Mouse (Mus musculus) MEL (cell line): ENCODE results near the gene Il18r1. TPM values are rescaled to one million over a fixed set of nuclear protein-coding genes. Genes with fewer than 3 reads are reported as not detected.
A peak's percentile ranks its signal among the peaks of the same experiment; 100 is the strongest.

ENCODE experiments used
- DNase-seq: peaks from one replicate; pipeline ENCODE4 v3.0.0; 2011; ENCODE audit warnings: low read depth, low spot score
- H3K27ac ChIP-seq: 2 replicates; pipeline ENCODE4 v1.5.1; 2012; ENCODE audit warnings: low read depth, mild to moderate bottlenecking, control low read depth, low read length, moderate library complexity; ENCODE audit not compliant: control insufficient read depth
- H3K27me3 ChIP-seq, 2 experiments: fragments of 150-350 bp in 1 of 2; sonication (generic) in 1 of 2; 2 replicates each; pipeline ENCODE4 v1.6.1; 2012; ENCODE audit warnings: low read length in 2 of 2, mild to moderate bottlenecking in 2 of 2, improper control_type of control experiment in 1 of 2, moderate library complexity in 1 of 2; ENCODE audit not compliant: insufficient read depth in 2 of 2, control insufficient read depth in 1 of 2
- H3K36me3 ChIP-seq, 2 experiments: 2 replicates each; pipeline ENCODE4 v1.6.1; 2012 to 2014; ENCODE audit warnings: low read length in 2 of 2, improper control_type of control experiment in 1 of 2, inconsistent platforms in 1 of 2, mild to moderate bottlenecking in 1 of 2; ENCODE audit not compliant: insufficient read depth in 2 of 2, control insufficient read depth in 1 of 2
- H3K4me1 ChIP-seq, 2 experiments: fragments of 150-350 bp in 1 of 2; sonication (generic) in 1 of 2; 2 replicates each; pipeline ENCODE4 v1.6.1; 2012; ENCODE audit warnings: low read length in 2 of 2, improper control_type of control experiment in 1 of 2, mild to moderate bottlenecking in 1 of 2; ENCODE audit not compliant: insufficient read depth in 2 of 2, control insufficient read depth in 1 of 2
- H3K4me3 ChIP-seq, 2 experiments: fragments of 150-350 bp in 1 of 2; sonication (generic) in 1 of 2; 2 replicates each; pipeline ENCODE4 v1.5.1; 2012; ENCODE audit warnings: low read depth in 2 of 2, low read length in 2 of 2, mild to moderate bottlenecking in 2 of 2, moderate library complexity in 2 of 2, control low read depth in 1 of 2, improper control_type of control experiment in 1 of 2; ENCODE audit not compliant: control insufficient read depth in 1 of 2, insufficient read depth in 1 of 2
- H3K79me2 ChIP-seq: 2 replicates; pipeline ENCODE4 v1.6.1; 2012; ENCODE audit warnings: mild to moderate bottlenecking, low read length, moderate library complexity; ENCODE audit not compliant: control insufficient read depth, poor library complexity, insufficient read depth
- H3K9ac ChIP-seq: 2 replicates; pipeline ENCODE4 v1.6.1; 2012; ENCODE audit warnings: low read depth, mild to moderate bottlenecking, control low read depth, low read length, moderate library complexity; ENCODE audit not compliant: control insufficient read depth, poor library complexity, severe bottlenecking
- H3K9me3 ChIP-seq: fragments of 150-350 bp; sonication (generic); replicated peaks from 2 replicates; pipeline ENCODE4 v1.6.1; 2012; ENCODE audit warnings: mild to moderate bottlenecking, low read length, improper control_type of control experiment, moderate library complexity; ENCODE audit not compliant: insufficient read depth
- BHLHE40 ChIP-seq: IDR thresholded peaks from 2 replicates; pipeline ENCODE4 v1.6.1; 2012; ENCODE audit warnings: low read depth, mild to moderate bottlenecking, inconsistent platforms, low read length, improper control_type of control experiment, borderline replicate concordance
- CHD1 ChIP-seq: IDR thresholded peaks from 2 replicates; pipeline ENCODE4 v1.6.1; 2012; ENCODE audit warnings: low read depth, mild to moderate bottlenecking, inconsistent platforms, low read length, improper control_type of control experiment
- CTCF ChIP-seq, 3 experiments: IDR thresholded peaks in 2 of 3; conservative IDR thresholded peaks in 1 of 3; 2 replicates each; pipeline ENCODE4 v1.5.1; 2011 to 2012; ENCODE audit warnings: low read length in 3 of 3, low read depth in 2 of 3, mild to moderate bottlenecking in 2 of 3, improper control_type of control experiment in 1 of 3, inconsistent platforms in 1 of 3, mixed read lengths in 1 of 3, moderate library complexity in 1 of 3; ENCODE audit not compliant: control insufficient read depth in 1 of 3, insufficient read depth in 1 of 3, poor library complexity in 1 of 3, severe bottlenecking in 1 of 3
- ELF1 ChIP-seq: IDR thresholded peaks from 2 replicates; pipeline ENCODE4 v1.6.1; 2014; ENCODE audit warnings: low read depth, mild to moderate bottlenecking, inconsistent platforms, low read length, improper control_type of control experiment, moderate library complexity
- EP300 ChIP-seq, 2 experiments: IDR thresholded peaks; 2 replicates each; pipeline ENCODE4 v1.6.1; 2011; ENCODE audit warnings: improper control_type of control experiment in 2 of 2, low read length in 2 of 2, low read depth in 1 of 2, mild to moderate bottlenecking in 1 of 2
- GATA1 ChIP-seq: IDR thresholded peaks from 2 replicates; pipeline ENCODE4 v1.6.1; 2011; ENCODE audit warnings: low read depth, low read length, improper control_type of control experiment
- JUND ChIP-seq: IDR thresholded peaks from 2 replicates; pipeline ENCODE4 v1.6.1; 2011; ENCODE audit warnings: low read depth, mild to moderate bottlenecking, improper control_type of control experiment, low read length
- KAT2A ChIP-seq: conservative IDR thresholded peaks from 2 replicates; pipeline ENCODE4 v1.6.1; 2012; ENCODE audit warnings: low read depth, low read length, improper control_type of control experiment, inconsistent platforms
- MAFK ChIP-seq: IDR thresholded peaks from 2 replicates; pipeline ENCODE4 v1.6.1; 2011; ENCODE audit warnings: low read depth, mild to moderate bottlenecking, low read length, improper control_type of control experiment, borderline replicate concordance
- MAX ChIP-seq: IDR thresholded peaks from 2 replicates; pipeline ENCODE4 v1.6.1; 2011; ENCODE audit warnings: low read length, improper control_type of control experiment
- MEF2A ChIP-seq: IDR thresholded peaks from 2 replicates; pipeline ENCODE4 v1.6.1; 2014; ENCODE audit warnings: low read depth, mild to moderate bottlenecking, inconsistent platforms, low read length, improper control_type of control experiment; ENCODE audit not compliant: poor library complexity, insufficient replicate concordance, severe bottlenecking; ENCODE audit errors: extremely low read depth
- MYB ChIP-seq: IDR thresholded peaks from 2 replicates; pipeline ENCODE4 v1.6.1; 2011; ENCODE audit warnings: mild to moderate bottlenecking, low read depth, low read length, improper control_type of control experiment
- NRF1 ChIP-seq: IDR thresholded peaks from 2 replicates; pipeline ENCODE4 v1.6.1; 2014; ENCODE audit warnings: low read depth, mild to moderate bottlenecking, inconsistent platforms, low read length, improper control_type of control experiment, moderate library complexity; ENCODE audit not compliant: poor library complexity, insufficient read depth, severe bottlenecking
- POLR2A ChIP-seq, 2 experiments: IDR thresholded peaks; 2 replicates each; pipeline ENCODE4 v1.6.1; 2011 to 2012; ENCODE audit warnings: low read length in 2 of 2, mild to moderate bottlenecking in 2 of 2, control low read depth in 1 of 2, improper control_type of control experiment in 1 of 2, low read depth in 1 of 2, moderate library complexity in 1 of 2; ENCODE audit not compliant: control insufficient read depth in 1 of 2, insufficient read depth in 1 of 2, poor library complexity in 1 of 2
- POLR2AphosphoS2 ChIP-seq: IDR thresholded peaks from 2 replicates; pipeline ENCODE4 v1.6.1; 2011; ENCODE audit warnings: low read length, improper control_type of control experiment
- RAD21 ChIP-seq: IDR thresholded peaks from 2 replicates; pipeline ENCODE4 v1.6.1; 2011; ENCODE audit warnings: mild to moderate bottlenecking, low read depth, low read length, improper control_type of control experiment
- RCOR1 ChIP-seq: IDR thresholded peaks from 2 replicates; pipeline ENCODE4 v1.6.1; 2012; ENCODE audit warnings: low read depth, mild to moderate bottlenecking, inconsistent platforms, low read length, improper control_type of control experiment
- TBP ChIP-seq: IDR thresholded peaks from 2 replicates; pipeline ENCODE4 v1.8.0; 2011; ENCODE audit warnings: low read depth, low read length, improper control_type of control experiment
- TCF12 ChIP-seq: IDR thresholded peaks from 2 replicates; pipeline ENCODE4 v1.6.1; 2014; ENCODE audit warnings: low read depth, mild to moderate bottlenecking, inconsistent platforms, low read length, improper control_type of control experiment, moderate library complexity
- USF1 ChIP-seq: IDR thresholded peaks from 2 replicates; pipeline ENCODE4 v1.6.1; 2014; ENCODE audit warnings: low read depth, mild to moderate bottlenecking, inconsistent platforms, low read length, improper control_type of control experiment, moderate library complexity
- USF2 ChIP-seq, 2 experiments: IDR thresholded peaks; 2 replicates each; pipeline ENCODE4 v1.6.1; 2011 to 2012; ENCODE audit warnings: improper control_type of control experiment in 2 of 2, low read length in 2 of 2, borderline replicate concordance in 1 of 2, inconsistent platforms in 1 of 2, low read depth in 1 of 2, mild to moderate bottlenecking in 1 of 2; ENCODE audit not compliant: insufficient read depth in 1 of 2
- ZKSCAN1 ChIP-seq: IDR thresholded peaks from 2 replicates; pipeline ENCODE4 v1.6.1; 2012; ENCODE audit warnings: low read depth, mild to moderate bottlenecking, inconsistent platforms, low read length, improper control_type of control experiment, moderate library complexity
- ZMIZ1 ChIP-seq: IDR thresholded peaks from 2 replicates; pipeline ENCODE4 v1.6.1; 2012; ENCODE audit warnings: low read depth, mild to moderate bottlenecking, inconsistent platforms, low read length, improper control_type of control experiment, moderate library complexity
- ZNF384 ChIP-seq: IDR thresholded peaks from 2 replicates; pipeline ENCODE4 v1.6.1; 2012; ENCODE audit warnings: low read depth, mild to moderate bottlenecking, inconsistent platforms, low read length, improper control_type of control experiment
- polyA plus RNA-seq, 2 experiments: library from polyadenylated mRNA; stranded (reverse) in 1 of 2; unstranded in 1 of 2; fragments of >175 nt in 1 of 2; fragments of >200 nt in 1 of 2; gene quantifications; 2 replicates each; pipeline versions ENCODE4 v1.2.1 to v1.2.4; 2012; ENCODE audit warnings: low replicate concordance in 2 of 2, low read depth in 1 of 2; ENCODE audit not compliant: insufficient read length in 2 of 2, insufficient read depth in 1 of 2, missing spikeins in 1 of 2
- total RNA-seq: library from RNA; depleted of rRNA; stranded (reverse); fragments of 300-350 nt; gene quantifications from 2 replicates; pipeline ENCODE4 v1.2.3, GENCODE M21; 2012

The Il18r1 gene
- total and polyA plus RNA-seq, 3 experiments: 0.08 to 0.10 TPM; not detected in 1

DNA sequence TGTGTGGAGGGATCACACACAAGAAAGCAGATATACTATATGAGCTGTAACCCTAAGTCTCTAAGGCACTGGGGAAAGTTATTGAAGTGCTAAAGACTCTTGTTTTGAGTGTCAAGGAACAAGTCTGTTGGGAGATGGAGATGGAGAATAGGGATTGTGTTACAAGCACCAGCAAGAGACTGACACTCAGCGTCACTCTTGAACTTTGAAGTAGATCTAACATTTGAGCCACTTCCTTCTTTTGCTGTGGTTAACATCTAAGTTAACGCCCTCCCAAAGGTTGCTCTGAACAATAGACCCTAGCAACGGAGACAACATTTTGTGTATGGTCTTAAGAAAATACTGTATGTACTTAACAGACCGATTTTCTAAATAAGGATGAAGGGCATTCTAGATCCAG lies 8.3 kb downstream of the Il18r1 start:
- Histone ChIP-seq H3K79me2 (no peaks in the 10 kb centered on the region), H3K36me3 (peaks cover 0 to 15% of the 10 kb centered on the region in 2 experiments; a peak in 2 of 4 replicates), H3K27me3 (no peaks in the 10 kb centered on the region), H3K27ac (no peak overlapping the region), H3K9me3 (no peaks in the 10 kb centered on the region), H3K4me3 (no peak overlapping the region), H3K4me1 (peaks cover 0 to 16% of the 10 kb centered on the region in 2 experiments; a peak in 3 of 4 replicates), H3K9ac (no peak overlapping the region)
- DNase-seq: peak; percentile 55
- TF ChIP-seq RAD21 (no peak), BHLHE40 (no peak), NRF1 (no peak), JUND (no peak), CTCF (IDR thresholded peaks at IDR 0.05 in 2 of 3, conservative IDR thresholded peaks at IDR 0.05 in 1 of 3; ENCODE audit: control insufficient read depth in 1 of 3, insufficient read depth in 1 of 3, low read depth in 2 of 3, low read length in 3 of 3, poor library complexity in 1 of 3, severe bottlenecking in 1 of 3) (no peak), POLR2AphosphoS2 (no peak), USF1 (no peak), POLR2A (IDR thresholded peaks at IDR 0.05; ENCODE audit: control insufficient read depth in 1 of 2, insufficient read depth in 1 of 2, low read depth in 1 of 2, low read length in 2 of 2, poor library complexity in 1 of 2) (no peak), TBP (no peak)

DNA sequence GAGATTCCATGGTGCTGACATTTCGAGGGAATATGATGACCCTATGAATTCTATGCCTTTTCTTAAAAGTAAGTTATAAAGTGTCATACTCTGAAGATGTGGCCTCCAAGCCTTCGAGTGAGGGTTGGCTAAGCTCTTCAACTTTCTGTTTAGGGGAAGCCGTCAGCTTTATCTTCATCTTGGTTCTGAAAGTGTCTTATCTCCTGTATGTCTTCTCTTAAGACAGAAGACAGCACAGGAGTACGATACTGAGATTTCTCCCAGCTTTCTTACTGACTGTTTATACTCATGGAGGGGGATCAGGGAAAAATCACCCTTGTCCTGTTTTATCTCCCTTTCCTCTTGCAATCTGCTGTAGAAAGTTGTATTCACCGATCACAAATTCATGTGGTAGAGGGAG lies 9.0 kb downstream of the Il18r1 start:
- TF ChIP-seq EP300 (IDR thresholded peaks at IDR 0.05; ENCODE audit: low read depth in 1 of 2, low read length in 2 of 2) (no peak), KAT2A (no peak), POLR2AphosphoS2 (no peak), POLR2A (IDR thresholded peaks at IDR 0.05; ENCODE audit: control insufficient read depth in 1 of 2, insufficient read depth in 1 of 2, low read depth in 1 of 2, low read length in 2 of 2, poor library complexity in 1 of 2) (no peak), RCOR1 (no peak), CTCF (IDR thresholded peaks at IDR 0.05 in 2 of 3, conservative IDR thresholded peaks at IDR 0.05 in 1 of 3; ENCODE audit: control insufficient read depth in 1 of 3, insufficient read depth in 1 of 3, low read depth in 2 of 3, low read length in 3 of 3, poor library complexity in 1 of 3, severe bottlenecking in 1 of 3) (no peak), USF2 (IDR thresholded peaks at IDR 0.05; ENCODE audit: borderline replicate concordance in 1 of 2, insufficient read depth in 1 of 2, low read depth in 1 of 2, low read length in 2 of 2) (no peak), ZKSCAN1 (no peak)
- H3K9ac ChIP-seq: no peak overlapping the region
- H3K36me3 ChIP-seq: peaks cover 0 to 19% of the 10 kb centered on the region in 2 experiments; a peak in 2 of 4 replicates
- H3K4me3 ChIP-seq: no peak overlapping the region
- no peaks in the 10 kb centered on the region for H3K9me3 ChIP-seq
- no peak for DNase-seq
- H3K27ac ChIP-seq: no peak overlapping the region
- no peaks in the 10 kb centered on the region for H3K79me2 ChIP-seq
- H3K4me1 ChIP-seq: peaks cover 0 to 18% of the 10 kb centered on the region in 2 experiments; a peak in 3 of 4 replicates
- no peaks in the 10 kb centered on the region for H3K27me3 ChIP-seq

DNA sequence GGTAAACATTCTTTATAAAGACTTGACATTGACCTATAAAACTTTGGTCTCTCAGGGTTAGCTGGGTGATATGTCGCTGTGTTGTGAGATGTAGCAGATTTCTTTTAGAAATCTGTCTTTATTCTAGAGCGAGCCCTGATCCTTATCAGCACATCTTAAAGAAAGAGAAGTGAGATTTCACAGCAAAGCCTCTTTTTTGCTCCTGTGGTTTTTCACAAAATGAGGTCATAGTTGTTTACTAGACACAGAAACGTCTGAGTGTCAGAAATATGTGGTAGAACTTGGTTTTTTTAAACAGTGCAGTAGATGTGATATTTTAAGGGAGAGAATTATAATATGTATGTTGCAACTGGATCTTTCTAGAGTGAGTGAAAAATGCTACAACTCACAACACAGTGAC lies 10.3 kb downstream of the Il18r1 start:
- no peaks in the 10 kb centered on the region for H3K9me3 ChIP-seq
- H3K9ac ChIP-seq: no peak overlapping the region
- no peaks in the 10 kb centered on the region for H3K27me3 ChIP-seq
- DNase-seq: no peak
- peaks cover 0 to 19% of the 10 kb centered on the region in 2 experiments; a peak in 2 of 4 replicates for H3K36me3 ChIP-seq
- H3K4me3 ChIP-seq: no peak overlapping the region
- H3K27ac ChIP-seq: no peak overlapping the region
- peaks cover 2 to 15% of the 10 kb centered on the region in 2 experiments for H3K4me1 ChIP-seq
- H3K79me2 ChIP-seq: no peaks in the 10 kb centered on the region
- TF ChIP-seq ZNF384 (no peak), BHLHE40 (no peak), MAX (no peak), MEF2A (no peak), MYB (no peak), RAD21 (no peak), MAFK (no peak), CHD1 (no peak), JUND (no peak), GATA1 (no peak), ELF1 (no peak), NRF1 (no peak), POLR2AphosphoS2 (no peak), ZMIZ1 (no peak), TCF12 (no peak)
